Mouse (Mus musculus): Measurements from ENCODE around the gene Enthd1.
"Not testable (repeated sequence)": the region's sequence is repeated elsewhere in the genome, so short reads cannot be mapped to it uniquely, and the experiment has no call there.

The Enthd1 gene

GRCm38 (mm10) chr15:80565106-80565665, at the start of gene Enthd1:
Enthd1 (minus strand) TSS chr15:80565156.
- DNase-seq (ENCODE audit: low read depth, low spot score), result no peak

- no peak for DNase-seq (ENCODE audit: low read depth, low spot score)
These were observed 48.9 kb upstream of the Enthd1 start for GRCm38 (mm10) chr15:80613904-80614303.

- no peak for DNase-seq (ENCODE audit: low read depth, low spot score)
These were observed 46.5 kb upstream of the Enthd1 start for GRCm38 (mm10) chr15:80611478-80611877.

DNA sequence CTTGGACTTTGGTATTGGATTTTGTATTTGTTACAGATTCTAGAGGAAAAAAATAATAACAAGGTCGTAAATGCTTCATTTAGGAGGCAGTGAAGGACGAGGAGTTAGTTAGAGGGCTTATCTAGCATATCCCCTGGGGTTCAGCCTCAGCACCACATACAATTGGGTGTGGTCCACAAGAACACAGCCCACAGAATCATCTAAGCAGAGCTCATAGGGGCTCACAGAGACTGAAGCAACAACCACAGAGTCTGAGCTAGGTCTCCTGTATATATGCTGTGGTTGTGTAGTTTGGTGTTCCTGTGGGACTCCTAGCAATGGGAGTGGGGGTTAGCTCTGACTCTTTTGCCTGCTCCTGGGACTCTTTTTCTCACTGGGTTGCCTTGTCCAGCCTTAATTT, 45.4 kb upstream of the Enthd1 start:
- no peak for DNase-seq (ENCODE audit: low read depth, low spot score)

DNA sequence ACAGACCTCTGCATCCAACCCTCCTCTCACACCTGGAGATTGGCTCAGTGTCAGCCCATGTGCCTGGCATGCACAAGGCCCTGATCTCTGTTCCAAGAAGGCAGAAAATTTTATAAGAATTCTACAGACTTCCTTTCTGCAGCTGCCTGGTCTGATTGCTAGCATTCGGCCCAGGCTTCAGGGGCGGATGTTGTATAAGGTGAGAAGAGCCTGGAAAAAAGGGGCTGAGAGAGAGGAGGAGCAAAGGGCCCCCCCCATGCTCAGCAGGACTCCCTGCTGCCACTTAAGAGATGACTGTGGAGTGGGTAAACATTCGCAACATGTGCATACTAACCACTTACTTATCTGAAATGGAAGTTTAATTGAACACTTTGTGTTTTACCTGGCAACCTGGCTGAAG, 43.0 kb upstream of the Enthd1 start:
- no peak for DNase-seq (ENCODE audit: low read depth, low spot score)

DNA sequence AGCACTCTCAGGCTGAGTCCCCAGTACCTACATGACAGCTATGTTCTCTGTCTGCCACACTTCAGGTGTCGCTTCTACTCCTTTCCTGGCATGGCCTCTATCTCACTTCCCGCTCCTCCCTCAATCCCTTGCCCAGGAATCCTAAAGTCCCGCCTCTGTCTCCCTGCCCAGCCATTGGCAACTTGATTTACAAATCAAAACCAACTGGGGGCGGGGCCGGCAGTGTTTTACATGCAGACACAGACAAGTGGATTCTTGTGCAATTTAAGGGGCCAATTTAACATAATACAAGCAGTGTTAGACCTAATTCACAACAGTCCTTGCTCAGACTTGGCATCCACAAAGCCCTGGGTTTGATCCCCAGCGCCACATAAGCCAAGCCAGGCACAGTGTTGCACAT, 39.1 kb upstream of the Enthd1 start:
- DNase-seq (ENCODE audit: low read depth, low spot score), result no peak

- DNase-seq (ENCODE audit: low read depth, low spot score), result peak; percentile 74
These were observed 37.5 kb upstream of the Enthd1 start for GRCm38 (mm10) chr15:80602487-80602886.

GRCm38 (mm10) chr15:80601456-80601855, 36.5 kb upstream of the Enthd1 start:
- no peak for DNase-seq (ENCODE audit: low read depth, low spot score)

DNA sequence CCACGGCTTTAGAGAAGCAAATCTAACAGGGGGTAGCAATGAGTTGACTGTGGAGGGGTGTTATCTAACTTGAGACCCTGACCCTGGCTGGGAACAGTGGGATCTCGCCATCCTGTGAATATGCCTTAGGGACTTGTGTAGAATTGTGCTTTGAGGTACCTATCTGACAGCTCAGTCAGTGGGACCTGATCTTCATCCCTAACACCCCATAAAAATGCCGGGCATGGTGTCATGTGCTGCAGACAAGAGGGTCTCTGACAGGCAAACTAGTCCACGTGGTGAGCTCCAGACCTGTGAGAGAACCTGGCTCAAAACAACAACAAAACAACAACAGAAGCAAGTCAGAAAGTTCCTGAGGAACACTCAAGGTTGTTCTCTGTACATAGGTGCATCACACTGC, 34.9 kb upstream of the Enthd1 start:
- no peak for DNase-seq (ENCODE audit: low read depth, low spot score)

DNA sequence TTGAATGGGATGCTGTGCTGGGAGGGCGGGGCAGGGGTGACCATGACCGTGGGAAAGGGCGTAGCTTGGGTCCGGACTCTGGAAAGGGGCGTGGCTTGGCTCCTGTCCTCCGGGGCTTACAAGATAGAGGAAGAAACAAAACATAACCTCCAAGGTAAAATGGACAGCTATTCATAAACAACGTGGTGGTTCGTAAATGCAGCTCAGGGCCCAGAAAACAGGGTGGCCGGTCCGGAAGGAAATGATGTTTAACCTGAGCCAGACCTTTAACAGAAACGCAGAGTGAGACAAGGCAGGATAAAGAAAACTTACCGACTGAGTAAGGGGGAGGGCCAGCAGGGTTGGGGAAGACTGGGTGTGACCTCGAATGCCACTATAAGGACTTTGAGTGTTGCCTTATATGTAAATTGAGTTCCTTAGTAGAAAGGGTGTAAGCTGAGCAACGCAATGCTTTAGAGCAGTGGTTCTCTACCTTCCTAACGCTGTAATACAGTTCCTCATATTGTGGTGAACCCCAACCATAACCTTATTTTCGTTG, 34.3 kb upstream of the Enthd1 start:
- DNase-seq (ENCODE audit: low read depth, low spot score), result no peak

DNA sequence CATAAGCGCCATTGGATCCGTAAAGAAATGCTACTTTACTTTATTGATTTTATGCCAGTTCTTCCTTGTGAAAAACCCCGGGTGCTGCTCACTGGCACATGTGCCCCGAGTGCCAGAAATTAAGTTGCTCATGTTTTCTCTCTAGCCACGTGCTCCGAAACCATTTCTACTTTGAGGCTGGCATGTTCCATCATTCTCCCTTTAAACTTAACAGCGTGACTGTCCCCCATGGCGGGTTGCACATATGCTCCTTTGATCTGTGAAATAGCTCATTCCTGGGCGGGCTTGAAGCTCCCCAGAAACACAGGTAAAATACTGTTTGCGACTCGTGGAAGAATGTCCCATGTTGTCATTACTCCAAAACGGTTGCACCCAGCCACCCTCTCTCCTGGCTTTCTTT, 33.8 kb upstream of the Enthd1 start:
- no peak for DNase-seq (ENCODE audit: low read depth, low spot score)

GRCm38 (mm10) chr15:80593877-80594276, 28.9 kb upstream of the Enthd1 start:
- no peak for DNase-seq (ENCODE audit: low read depth, low spot score)

- no peak for DNase-seq (ENCODE audit: low read depth, low spot score)
These were observed 27.8 kb upstream of the Enthd1 start for GRCm38 (mm10) chr15:80592737-80593136.

GRCm38 (mm10) chr15:80590641-80591040, 25.7 kb upstream of the Enthd1 start:
- no peak for DNase-seq (ENCODE audit: low read depth, low spot score)

- no peak for DNase-seq (ENCODE audit: low read depth, low spot score)
These were observed 21.3 kb upstream of the Enthd1 start for GRCm38 (mm10) chr15:80586296-80586695.

DNA sequence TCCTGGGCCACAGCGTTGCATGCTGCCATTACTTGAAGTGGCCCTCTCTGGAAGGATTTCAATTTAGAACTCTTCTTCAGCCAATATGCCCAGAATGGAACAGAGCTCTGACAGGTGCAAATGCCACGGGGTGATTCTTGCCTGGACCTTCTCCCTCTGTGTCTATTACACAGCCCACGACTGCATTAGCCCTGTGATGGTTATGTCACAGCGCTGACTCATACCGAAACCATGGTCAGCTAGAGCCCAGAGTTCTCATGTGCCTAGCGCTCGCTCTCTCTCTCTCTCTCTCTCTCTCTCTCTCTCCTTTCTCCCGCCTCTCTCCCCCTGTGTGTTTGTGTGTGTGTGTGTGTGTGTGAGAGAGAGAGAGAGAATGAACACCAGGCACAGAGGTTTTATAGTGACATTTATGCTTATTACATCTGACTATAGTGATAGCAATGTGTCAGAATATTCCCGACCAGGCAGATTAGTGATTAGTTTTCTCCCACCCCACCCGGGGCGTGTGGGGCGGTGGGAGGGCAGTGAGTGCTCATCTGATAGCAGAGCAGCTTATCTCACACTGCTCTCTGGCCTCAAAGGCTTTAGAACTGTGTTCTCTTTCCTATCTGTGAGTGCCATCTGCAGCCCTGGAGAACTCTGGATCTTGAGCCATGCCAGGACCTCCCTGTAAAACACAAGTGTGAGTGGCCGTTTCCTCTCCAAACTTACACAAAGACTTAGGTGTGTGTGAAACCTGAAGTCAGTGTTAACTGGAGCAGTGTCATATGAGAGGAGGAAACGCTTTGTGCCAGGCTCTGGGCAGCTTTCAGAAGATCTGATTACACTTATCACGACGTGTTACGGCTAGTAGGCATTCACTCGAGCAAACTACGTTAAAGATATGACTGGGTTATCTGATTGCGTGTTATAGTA, 17.9 kb upstream of the Enthd1 start:
- DNase-seq (ENCODE audit: low read depth, low spot score), result peak; percentile 58

GRCm38 (mm10) chr15:80580585-80580984, 15.6 kb upstream of the Enthd1 start:
- not testable (repeated sequence) for DNase-seq (ENCODE audit: low read depth, low spot score)

DNA sequence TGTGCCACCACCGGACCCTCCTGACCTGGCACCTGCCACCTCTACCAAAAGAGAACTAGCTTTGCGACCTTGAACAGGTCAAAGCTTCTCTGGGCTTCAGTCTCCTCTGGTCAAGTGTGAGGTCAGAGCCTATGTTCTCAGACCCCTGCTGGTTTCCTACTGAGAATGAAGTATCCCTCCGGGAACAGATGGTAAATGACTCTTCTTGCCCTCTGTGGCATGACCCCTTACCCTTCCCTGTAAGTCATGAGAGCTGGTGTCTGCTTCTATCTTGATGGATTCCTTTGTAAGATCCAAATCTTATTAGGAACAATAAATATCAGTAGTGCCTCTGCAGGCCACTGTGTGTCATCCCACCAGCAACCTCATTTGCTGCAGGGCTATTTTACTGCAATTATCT, 14.2 kb upstream of the Enthd1 start:
- no peak for DNase-seq (ENCODE audit: low read depth, low spot score)

DNA sequence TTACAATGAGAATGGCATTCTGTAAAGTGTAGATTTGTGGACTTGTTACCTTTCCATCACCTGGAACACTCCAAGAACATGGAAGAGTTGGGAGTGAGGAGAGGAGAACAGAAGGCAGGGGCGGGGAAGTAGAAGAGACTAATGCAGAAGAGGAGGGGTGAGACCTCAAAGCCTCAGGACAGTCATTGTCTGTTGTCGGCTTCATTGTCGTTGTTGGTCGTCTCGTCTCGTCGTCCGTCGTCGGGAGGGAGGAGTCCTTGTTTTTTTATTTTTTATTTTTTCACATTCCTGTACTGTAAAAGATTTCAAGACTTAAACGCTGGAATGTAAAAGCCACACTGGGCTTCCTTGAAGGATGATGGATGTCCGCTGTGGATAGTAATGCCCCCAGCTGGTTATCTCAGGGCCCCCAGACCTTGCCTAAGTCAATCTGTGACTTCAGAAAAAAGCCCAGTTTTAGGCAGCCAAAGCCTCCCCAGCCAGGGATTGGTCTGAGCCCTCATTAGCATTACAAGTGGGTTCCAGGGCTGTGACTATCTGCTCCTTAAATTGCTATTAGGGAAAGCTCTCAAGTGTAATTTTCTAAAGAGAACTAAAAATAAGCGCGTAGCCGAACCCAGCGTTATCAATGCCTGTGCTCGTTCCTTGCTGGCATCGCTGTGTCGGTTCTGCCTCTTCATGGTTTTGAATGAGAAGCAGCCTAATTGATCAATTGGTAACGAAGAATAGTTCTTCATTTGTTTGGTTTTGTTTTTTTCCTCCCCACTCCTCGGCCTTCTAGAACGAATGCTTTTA, 12.4 kb upstream of the Enthd1 start:
- DNase-seq (ENCODE audit: low read depth, low spot score), result no peak

DNA sequence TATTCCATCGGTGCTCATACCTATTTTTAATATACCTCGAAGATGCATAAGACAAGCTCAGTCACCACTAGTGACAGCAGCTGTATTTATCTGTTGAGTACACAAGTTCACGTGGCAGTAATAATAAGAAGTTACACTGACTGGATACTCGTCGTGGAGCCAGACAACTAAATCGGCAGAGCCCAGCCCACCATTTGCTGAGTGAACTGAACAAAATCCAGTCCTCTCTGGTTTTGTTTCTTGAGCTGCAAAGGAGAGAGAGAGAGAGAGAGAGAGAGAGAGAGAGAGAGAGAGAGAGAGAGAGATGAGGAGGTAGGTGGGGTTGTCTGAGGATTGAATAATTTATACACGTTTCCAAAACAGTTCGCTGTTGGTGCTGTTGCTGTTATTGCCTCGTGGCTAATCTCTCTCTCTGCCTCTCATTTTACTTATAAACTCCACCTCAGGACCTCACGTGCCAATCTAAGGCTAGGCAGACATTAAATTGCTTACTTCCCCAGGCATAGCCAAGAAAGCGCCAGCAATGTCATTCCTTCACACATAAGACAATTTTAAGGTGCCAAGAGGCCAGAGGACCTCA, 11.5 kb upstream of the Enthd1 start:
- DNase-seq (ENCODE audit: low read depth, low spot score), result no peak

- DNase-seq (ENCODE audit: low read depth, low spot score), result no peak
These were observed 10.9 kb upstream of the Enthd1 start for GRCm38 (mm10) chr15:80575817-80576370.

Data from A20 (cell line).